Mouse (Mus musculus) MEL (cell line): ENCODE data around the gene Ifna2.

Experiments
- E2F4 ChIP-seq: IDR thresholded peaks from 2 replicates; pipeline ENCODE4 v1.6.1; 2011; ENCODE audit warnings: low read depth, low read length, improper control_type of control experiment, borderline replicate concordance
- GATA1 ChIP-seq: IDR thresholded peaks from 2 replicates; pipeline ENCODE4 v1.6.1; 2011; ENCODE audit warnings: low read depth, low read length, improper control_type of control experiment
- MXI1 ChIP-seq: IDR thresholded peaks from 2 replicates; pipeline ENCODE4 v1.6.1; 2011; ENCODE audit warnings: mild to moderate bottlenecking, low read depth, low read length, improper control_type of control experiment
- MYB ChIP-seq: IDR thresholded peaks from 2 replicates; pipeline ENCODE4 v1.6.1; 2011; ENCODE audit warnings: mild to moderate bottlenecking, low read depth, low read length, improper control_type of control experiment
- USF1 ChIP-seq: IDR thresholded peaks from 2 replicates; pipeline ENCODE4 v1.6.1; 2014; ENCODE audit warnings: low read depth, mild to moderate bottlenecking, inconsistent platforms, low read length, improper control_type of control experiment, moderate library complexity

GRCm38 (mm10) chr4:88697753-88698152 is 14.0 kb upstream of the Ifna2 start:
- no peak for TF ChIP-seq MYB
- no peak for TF ChIP-seq USF1
- TF ChIP-seq GATA1, result no peak
- no peak for TF ChIP-seq MXI1
- no peak for TF ChIP-seq E2F4
